Mouse (Mus musculus) lung, postnatal 0 days (tissue): Measurements from ENCODE around the gene Efcab2. TPM values are rescaled to one million over a fixed set of nuclear protein-coding genes. Genes with fewer than 3 reads are reported as not detected.
A peak's percentile ranks its signal among the peaks of the same experiment; 100 is the strongest.

Source experiments
- ATAC-seq: fragments of 200-750 bp; cut with Nextera tagmentation; 2 replicates; pipeline ENCODE4 v1.8.0; 2017; ENCODE audit warnings: moderate library complexity
- DNase-seq: peaks from one replicate; pipeline ENCODE4 v3.0.0-alpha.2; 2016; ENCODE audit warnings: low spot score
- H3K27ac ChIP-seq: fragments of 300-500 bp; sonication (generic); 2 replicates; pipeline ENCODE4 v1.5.1; 2014; ENCODE audit warnings: antibody characterized with exemption, mild to moderate bottlenecking, low read length, mixed read lengths
- H3K27me3 ChIP-seq: fragments of 300-500 bp; sonication (generic); replicated peaks from 2 replicates; pipeline ENCODE4 v1.6.1; 2014; ENCODE audit warnings: low read length, mixed read lengths; ENCODE audit not compliant: insufficient read depth
- H3K36me3 ChIP-seq: fragments of 300-500 bp; sonication (generic); 2 replicates; pipeline ENCODE4 v1.6.1; 2014; ENCODE audit warnings: low read length, mixed read lengths; ENCODE audit not compliant: insufficient read depth
- H3K4me1 ChIP-seq: fragments of 300-500 bp; sonication (generic); 2 replicates; pipeline ENCODE4 v1.6.1; 2014; ENCODE audit warnings: antibody characterized with exemption, low read depth, low read length, mixed read lengths; ENCODE audit not compliant: insufficient read depth
- H3K4me2 ChIP-seq: fragments of 300-500 bp; sonication (generic); replicated peaks from 2 replicates; pipeline ENCODE4 v1.6.1; 2014; ENCODE audit warnings: low read depth, mild to moderate bottlenecking, low read length, moderate library complexity, mixed read lengths
- H3K4me3 ChIP-seq: fragments of 300-500 bp; sonication (generic); 2 replicates; pipeline ENCODE4 v1.5.1; 2014; ENCODE audit warnings: low read depth, low read length
- H3K9ac ChIP-seq: fragments of 300-500 bp; sonication (generic); replicated peaks from 2 replicates; pipeline ENCODE4 v1.6.1; 2014; ENCODE audit warnings: low read depth, mild to moderate bottlenecking
- H3K9me3 ChIP-seq: fragments of 300-500 bp; sonication (generic); 2 replicates; pipeline ENCODE4 v1.6.1; 2016; ENCODE audit warnings: low read length, mixed read lengths
- CTCF ChIP-seq: IDR thresholded peaks from 2 replicates; pipeline ENCODE4 v1.5.1; 2016; ENCODE audit warnings: antibody characterized with exemption, mild to moderate bottlenecking
- EP300 ChIP-seq: IDR thresholded peaks from 2 replicates; pipeline ENCODE4 v1.6.1; 2016; ENCODE audit warnings: antibody characterized with exemption, mild to moderate bottlenecking, control low read depth
- whole genome bisulfite sequencing: fragments of 180-500 bp; shearing (Covaris S2); extraction: QIAGEN DNeasy Blood & Tissue Kit; methylation state at CpG from one replicate; pipeline ENCODE4 v1.1.7; 2014; 5-methylcytosine and 5-hydroxymethylcytosine counted together
- polyA plus RNA-seq: library from polyadenylated mRNA; unstranded; fragments of >200 nt; fragmentation: Nextera tagmentation; extraction: Ambion mirVana; gene quantifications from 2 replicates; pipeline ENCODE4 v1.2.1, GENCODE M21; 2015

The Efcab2 gene
- polyA plus RNA-seq, 1 experiment from 2014 or later = 5.3 TPM

DNA sequence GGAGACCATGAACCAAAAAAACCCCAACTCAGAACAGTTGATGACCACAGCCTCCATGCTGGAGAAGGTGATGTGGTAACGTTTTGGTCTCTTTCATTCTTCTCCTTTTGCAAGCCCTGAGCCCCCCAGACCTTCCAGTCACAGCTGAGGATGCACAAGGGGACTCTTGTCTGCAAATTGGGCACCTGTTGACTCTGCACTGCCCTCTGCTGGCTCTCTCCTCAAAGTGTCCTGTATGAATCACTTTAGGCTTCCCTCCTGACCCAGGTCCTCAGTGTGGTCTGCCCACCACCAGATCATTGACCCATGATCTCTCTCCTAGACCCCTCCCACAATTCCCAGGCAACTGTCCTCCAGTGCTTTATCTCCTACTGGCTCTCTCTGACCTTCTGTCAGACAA, 91.0 kb downstream of the Efcab2 start:
- Histone ChIP-seq H3K4me2 (no peak overlapping the region), H3K4me1 (no peaks in the 10 kb centered on the region), H3K9me3 (no peaks in the 10 kb centered on the region), H3K9ac (no peak overlapping the region), H3K36me3 (no peaks in the 10 kb centered on the region), H3K27ac (no peak overlapping the region), H3K4me3 (no peak overlapping the region), H3K27me3 (no peaks in the 10 kb centered on the region)
- DNase-seq = no peak
- 36% methylated on average over 1 of the region's 1 CpGs for WGBS
- ATAC-seq = no peak
- TF ChIP-seq EP300 = no peak
- TF ChIP-seq CTCF = peak; percentile 59

DNA sequence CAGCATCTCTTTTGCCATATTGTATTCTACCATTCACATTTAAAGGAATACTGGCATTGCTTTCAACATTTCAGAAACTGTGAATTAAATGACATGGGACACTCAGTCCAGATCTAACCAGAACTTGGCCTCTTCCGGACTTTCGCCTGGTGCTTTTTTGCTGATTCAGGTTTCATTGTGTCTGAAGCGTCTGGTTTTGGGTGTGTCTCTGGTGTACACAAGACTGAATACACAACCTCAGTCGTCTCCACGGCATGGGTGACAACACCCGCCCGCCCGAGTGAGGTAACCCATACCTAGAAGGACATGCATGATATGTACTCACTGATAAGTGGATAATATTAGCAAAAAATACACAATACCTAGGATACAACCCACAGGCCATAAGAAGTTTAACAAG, 101.1 kb downstream of the Efcab2 start:
- DNase-seq (no peak), ATAC-seq (no peak)
- H3K9me3 ChIP-seq = no peaks in the 10 kb centered on the region
- H3K27me3 ChIP-seq = no peaks in the 10 kb centered on the region
- H3K36me3 ChIP-seq = no peaks in the 10 kb centered on the region
- no peak overlapping the region for H3K9ac ChIP-seq
- no peak overlapping the region for H3K4me3 ChIP-seq
- no peak overlapping the region for H3K27ac ChIP-seq
- WGBS = 81% methylated on average over 8 of the region's 8 CpGs
- no peak overlapping the region for H3K4me2 ChIP-seq
- H3K4me1 ChIP-seq = no peaks in the 10 kb centered on the region
- no peak for TF ChIP-seq CTCF
- no peak for TF ChIP-seq EP300

DNA sequence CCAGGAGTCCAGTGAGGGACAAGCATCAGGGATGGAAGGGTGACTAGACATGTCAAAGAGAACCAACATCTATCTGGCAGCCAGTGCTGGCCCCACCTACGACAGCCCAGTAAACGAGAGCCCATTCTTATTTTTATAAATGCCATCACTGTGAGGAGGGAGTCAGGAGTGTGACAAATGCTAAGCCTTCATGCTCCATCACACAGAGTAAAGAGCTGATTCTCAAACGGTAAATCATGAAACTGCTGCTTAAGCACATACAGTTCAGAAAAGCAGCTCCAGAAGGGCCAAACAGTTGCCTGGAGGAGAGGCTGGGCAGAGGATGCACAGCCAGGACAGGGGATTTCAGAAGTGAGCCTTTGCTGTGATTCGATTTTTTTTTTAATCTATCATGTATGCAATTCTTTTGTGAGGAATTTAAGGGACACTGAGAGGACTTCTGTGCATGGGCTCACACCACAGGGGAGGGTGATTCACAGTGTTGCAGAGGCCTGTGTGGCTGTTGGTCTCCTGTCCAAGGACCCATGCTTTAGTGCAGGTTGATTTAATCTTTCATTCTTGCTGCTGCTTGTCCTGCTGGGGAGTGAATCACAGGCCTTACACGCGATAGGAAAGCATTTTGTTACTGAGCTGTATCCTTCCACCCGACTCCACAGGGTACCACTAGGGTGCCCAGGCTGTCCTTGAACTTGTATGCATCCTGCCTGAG, 106.6 kb downstream of the Efcab2 start:
- ATAC-seq (no peak), DNase-seq (no peak)
- Histone ChIP-seq H3K27me3 (no peaks in the 10 kb centered on the region), H3K4me3 (no peak overlapping the region), H3K4me2 (no peak overlapping the region), H3K9me3 (no peaks in the 10 kb centered on the region), H3K36me3 (no peaks in the 10 kb centered on the region), H3K27ac (no peak overlapping the region), H3K9ac (no peak overlapping the region), H3K4me1 (no peaks in the 10 kb centered on the region)
- 63% methylated on average over 7 of the region's 7 CpGs for WGBS
- TF ChIP-seq CTCF (no peak), EP300 (no peak)

DNA sequence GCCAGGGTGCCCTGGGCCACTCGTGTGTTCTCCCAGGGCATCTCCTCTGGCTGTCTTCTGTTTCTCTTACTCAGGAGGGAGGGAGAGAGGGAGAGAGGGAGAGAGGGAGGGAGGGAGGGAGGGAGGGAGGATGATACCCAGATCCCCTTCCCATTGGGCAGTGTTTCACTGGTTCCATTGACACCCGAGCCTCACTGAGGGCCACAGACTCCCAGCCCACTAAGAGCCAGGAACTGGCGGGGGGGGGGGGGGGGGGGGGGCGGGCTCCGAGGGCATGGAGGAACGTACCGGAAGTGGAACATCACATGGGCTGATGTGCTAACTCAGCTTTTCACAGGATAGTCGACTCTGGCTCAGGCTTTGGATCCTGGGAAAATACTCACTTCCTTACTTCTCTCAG, 108.1 kb downstream of the Efcab2 start:
- Histone ChIP-seq H3K27ac (no peak overlapping the region), H3K4me1 (no peaks in the 10 kb centered on the region), H3K4me2 (no peak overlapping the region), H3K4me3 (no peak overlapping the region), H3K36me3 (no peaks in the 10 kb centered on the region), H3K27me3 (no peaks in the 10 kb centered on the region), H3K9me3 (no peaks in the 10 kb centered on the region), H3K9ac (no peak overlapping the region)
- WGBS = 7% methylated on average over 5 of the region's 8 CpGs
- TF ChIP-seq CTCF (no peak), EP300 (no peak)
- ATAC-seq (peak; percentile 25; the same call in 1 of the 2 replicates), DNase-seq (no peak)

DNA sequence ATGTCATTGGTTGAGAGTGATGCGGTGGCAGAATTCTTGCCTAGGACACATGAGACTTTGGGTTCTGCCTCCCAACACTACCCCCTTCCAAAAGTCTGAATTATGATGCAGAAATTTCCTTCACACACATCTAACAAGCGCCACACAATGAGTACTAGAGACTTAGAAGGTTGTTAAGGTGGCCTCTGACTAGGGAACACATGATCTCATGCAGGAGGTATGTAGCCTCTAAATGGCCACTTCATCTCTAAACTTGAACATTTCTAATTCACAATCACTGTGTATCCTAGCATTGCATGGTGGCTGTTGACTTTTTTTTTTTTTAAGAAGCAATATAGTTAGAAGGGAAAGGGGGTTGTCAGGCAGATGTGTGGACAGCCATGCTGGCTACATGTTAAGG, 110.0 kb downstream of the Efcab2 start:
- 65% methylated on average over 2 of the region's 2 CpGs for WGBS
- no peaks in the 10 kb centered on the region for H3K27me3 ChIP-seq
- peak; percentile 85 for ATAC-seq

DNA sequence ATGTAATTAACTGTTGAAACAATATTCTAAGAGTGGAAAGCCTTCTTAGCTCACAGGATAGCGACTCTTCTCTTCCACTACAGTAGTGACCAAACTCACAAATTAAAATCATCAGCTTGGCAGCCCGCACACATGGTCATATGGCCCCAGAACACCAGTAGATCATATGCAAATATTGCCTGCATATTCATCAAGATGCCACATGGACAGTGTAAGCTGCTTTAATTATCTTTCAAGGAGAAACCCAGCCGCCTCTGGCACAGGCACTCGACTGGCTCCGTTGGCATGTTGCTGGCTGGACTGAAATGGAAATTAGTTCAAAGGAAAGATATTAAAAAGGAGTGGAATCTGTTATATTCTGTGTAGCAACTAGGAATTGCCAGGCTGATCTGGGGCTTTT, 116.5 kb downstream of the Efcab2 start:
- H3K4me2 ChIP-seq = no peak overlapping the region
- no peak overlapping the region for H3K27ac ChIP-seq
- no peak overlapping the region for H3K9ac ChIP-seq
- peaks cover 2% of the 10 kb centered on the region; the same call in 1 of the 2 replicates for H3K4me1 ChIP-seq
- whole genome bisulfite sequencing = 84% methylated on average over 5 of the region's 5 CpGs
- H3K27me3 ChIP-seq = 0 out of 2 replicates have a peak, but pooled peaks cover 2% of the 10 kb centered on the region
- TF ChIP-seq EP300 (no peak), CTCF (no peak)
- no peaks in the 10 kb centered on the region for H3K9me3 ChIP-seq
- ATAC-seq (no peak), DNase-seq (no peak)
- H3K4me3 ChIP-seq = no peak overlapping the region
- no peaks in the 10 kb centered on the region for H3K36me3 ChIP-seq

More for the DNA sequence above, 110.0 kb downstream of the Efcab2 start:
- no peak overlapping the region for H3K27ac ChIP-seq
- H3K4me3 ChIP-seq = no peak overlapping the region
- H3K4me2 ChIP-seq = no peak overlapping the region
- no peak for TF ChIP-seq CTCF
- no peak for TF ChIP-seq EP300
- peak; percentile 67 for DNase-seq
- H3K36me3 ChIP-seq = no peaks in the 10 kb centered on the region
- no peaks in the 10 kb centered on the region for H3K9me3 ChIP-seq
- H3K9ac ChIP-seq = no peak overlapping the region
- H3K4me1 ChIP-seq = no peaks in the 10 kb centered on the region
